In the genomic region with DNA sequence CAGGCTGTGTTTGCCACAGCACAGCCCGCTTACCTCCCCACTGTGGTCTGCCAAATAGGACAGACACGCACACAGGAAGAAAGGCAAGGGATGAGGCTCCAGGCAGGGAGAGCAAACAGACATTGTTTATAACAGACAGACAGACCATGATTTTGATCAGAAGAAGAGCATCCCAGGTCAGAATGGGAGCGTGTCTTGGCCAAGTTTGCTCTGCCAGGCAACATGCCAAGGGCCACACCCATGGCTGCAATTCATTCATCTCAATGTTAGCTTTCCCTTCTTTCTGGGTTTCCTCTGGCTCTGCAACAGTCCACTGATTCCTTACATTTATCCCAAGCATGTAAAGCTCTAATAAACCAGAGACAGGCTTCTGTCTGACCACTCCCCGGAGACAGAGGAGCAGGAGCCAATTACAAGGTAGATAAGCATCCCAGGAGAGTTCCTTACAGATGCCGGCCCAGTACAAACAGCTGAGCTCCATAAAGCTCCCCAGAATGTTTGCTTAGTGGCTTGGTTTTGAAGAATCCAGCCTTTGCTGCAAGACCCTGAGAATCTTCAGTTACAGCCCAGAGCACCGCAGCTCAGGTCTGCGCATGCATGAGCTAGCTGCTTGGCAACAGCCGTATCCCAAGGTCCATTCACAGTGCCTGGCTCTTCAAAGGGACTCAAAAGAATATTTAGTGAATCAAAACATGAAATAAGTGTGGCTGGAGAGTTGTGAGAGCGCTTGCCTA, we compare ENCODE assay signal across 11 mouse cellular contexts. TPM values are rescaled to one million over a fixed set of nuclear protein-coding genes. Genes with fewer than 3 reads are reported as not detected.
A peak's percentile ranks its signal among the peaks of the same experiment; 100 is the strongest.
DNase-seq lines count a peak whose midpoint lies in the region; ATAC-seq and TF ChIP-seq lines count a peak whose summit lies in the region.
"Had no signal": no experiment of that assay in that cellular context is flagged by ENCODE, and none has a peak within 500 bp of the region (broad histone marks: within the 10 kb centered on the region; RNA-seq: fewer than 3 reads in every experiment).

No protein-coding gene starts in this region.

- WGBS in stomach, postnatal 0 days: 42% methylated on average over 9 of the region's 9 CpGs

- no peaks in the 10 kb centered on the region for H3K27me3 ChIP-seq in stomach, postnatal 0 days (ENCODE audit: control insufficient read depth, insufficient read depth, low read length)
- H3K27me3 ChIP-seq: lung, embryonic 15.5 days had no signal

- 0 out of 2 replicates have a peak, but pooled peaks cover 7% of the 10 kb centered on the region for H3K4me1 ChIP-seq in stomach, postnatal 0 days (replicated peaks; ENCODE audit: control insufficient read depth, insufficient read depth)

- TF ChIP-seq CTCF in stomach, postnatal 0 days (IDR thresholded peaks at IDR 0.05; ENCODE audit: low read depth): no peak

- no peak overlapping the region for H3K4me2 ChIP-seq in stomach, postnatal 0 days (replicated peaks; ENCODE audit: low read depth)
- H3K4me2 ChIP-seq: heart, embryonic 11.5 days; lung, embryonic 15.5 days had no signal

- H3K4me3 ChIP-seq in stomach, postnatal 0 days (ENCODE audit: low read depth, low read length): no peak overlapping the region
- H3K4me3 ChIP-seq: lung, embryonic 15.5 days had no signal

- no peaks in the 10 kb centered on the region for H3K36me3 ChIP-seq in stomach, postnatal 0 days (ENCODE audit: control insufficient read depth, insufficient read depth, low read length)
- H3K36me3 ChIP-seq: lung, embryonic 15.5 days had no signal

- no peak overlapping the region for H3K27ac ChIP-seq in stomach, postnatal 0 days (replicated peaks)
- H3K27ac ChIP-seq: lung, embryonic 15.5 days had no signal

- DNase-seq in adrenal gland, postnatal 10 days: peak; percentile 50
- no peak for DNase-seq in adrenal gland, adult 18-20 months (ENCODE audit: low spot score in 2 of 2)
- DNase-seq in urinary bladder, postnatal 14 days (ENCODE audit: low spot score): peak; percentile 32
- DNase-seq in urinary bladder, adult 2 months (ENCODE audit: low spot score): no peak
- peak; percentile 71 for DNase-seq in lung, postnatal 36 days
- peak; percentile 32 for DNase-seq in stomach, postnatal 0 days (ENCODE audit: low spot score)
- DNase-seq in thymus, postnatal 4 days: no peak

- ATAC-seq in stomach, postnatal 0 days (ENCODE audit: low FRiP score, low TSS enrichment): no peak
- ATAC-seq in activated CD4-positive, CD25-positive, alpha-beta regulatory T cell, adult 4 months: no peak
- ATAC-seq: forebrain, embryonic 14.5 days had no signal

- no peak overlapping the region for H3K9ac ChIP-seq in stomach, postnatal 0 days (ENCODE audit: low read length)
- H3K9ac ChIP-seq: lung, embryonic 15.5 days had no signal

- H3K9me3 ChIP-seq in stomach, postnatal 0 days (ENCODE audit: control insufficient read depth, low read length): no peaks in the 10 kb centered on the region
- H3K9me3 ChIP-seq: lung, embryonic 15.5 days had no signal

- TF ChIP-seq EP300 in stomach, postnatal 0 days (optimal IDR thresholded peaks at IDR 0.05): no peak

RNA-seq across cellular contexts. Expression of a gene that starts 5.2 kb away (rescaled TPM):
- 100 to 1,000 TPM in 1 of 2 experiments, 10 to 100 TPM in 1; 84.9 to 114 TPM for total RNA-seq in adrenal gland, postnatal 10 days (2021)
- 10 to 100 TPM; 43.8 to 79.6 TPM for total RNA-seq in adrenal gland, adult 18-20 months (2021)
- polyA plus RNA-seq in urinary bladder, adult 2 months (2012; rRNA removed): 19.8 and 38.3 TPM in 2 replicates
- 8.2 and 8.7 TPM in 2 replicates for polyA plus RNA-seq in stomach, postnatal 0 days (2015; fragmentation: Nextera tagmentation; extraction: Ambion mirVana)
- polyA plus RNA-seq in activated CD4-positive, CD25-positive, alpha-beta regulatory T cell, adult 4 months (2017; shearing (Covaris generic)): under 1 TPM in 1 of 2 experiments, not detected in 1; 0.54 TPM

Comparison
In these comparisons a context has a peak if more than half of its experiments do, and no peak if none do; other contexts are left out.
1. DNase-seq: peak in adrenal gland, postnatal 10 days (single experiment), urinary bladder, postnatal 14 days (single experiment), lung, postnatal 36 days (single experiment) and stomach, postnatal 0 days (single experiment); none in adrenal gland, adult 18-20 months (0 of 2), urinary bladder, adult 2 months (single experiment) and thymus, postnatal 4 days (single experiment).